Mouse (Mus musculus): Measurements from ENCODE around the gene Ermap. TPM values are rescaled to one million over a fixed set of nuclear protein-coding genes. Genes with fewer than 3 reads are reported as not detected.
A peak's percentile ranks its signal among the peaks of the same experiment; 100 is the strongest.

Ermap gene
- polyA plus RNA-seq, 1 experiment from 2014 or later = 11.1 TPM

DNA sequence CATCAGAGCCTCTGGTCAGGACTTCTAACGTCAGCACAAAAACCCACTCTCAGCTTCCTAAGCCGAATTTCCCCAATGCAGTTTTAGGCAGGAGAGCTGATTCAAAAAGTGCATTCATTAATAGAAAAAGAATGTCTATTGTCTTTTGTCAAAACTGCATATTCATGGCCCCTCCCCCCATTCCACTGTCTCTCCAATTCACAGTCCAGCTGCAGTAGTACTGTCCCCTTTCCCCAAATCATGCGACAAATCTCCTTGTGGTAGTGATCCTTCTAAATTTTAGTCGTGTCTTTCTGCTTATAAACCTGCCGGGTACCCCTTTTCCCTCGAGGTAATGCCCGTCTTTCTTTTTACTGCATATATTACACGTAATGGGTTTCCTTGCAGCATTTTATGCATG is 51.0 kb downstream of the Ermap start:
- Histone ChIP-seq H3K4me3 (ENCODE audit: low read depth, low read length) (no peak overlapping the region), H3K27ac (ENCODE audit: low read depth, low read length) (no peak overlapping the region), H3K27me3 (ENCODE audit: control insufficient read depth, insufficient read depth, low read length) (no peaks in the 10 kb centered on the region), H3K36me3 (ENCODE audit: control insufficient read depth, insufficient read depth, low read length) (peaks cover 18% of the 10 kb centered on the region), H3K4me1 (replicated peaks; ENCODE audit: control insufficient read depth, insufficient read depth, low read length) (no peaks in the 10 kb centered on the region), H3K9me3 (ENCODE audit: control insufficient read depth, low read length) (no peaks in the 10 kb centered on the region), H3K4me2 (replicated peaks; ENCODE audit: low read depth, low read length) (peak overlapping the region; percentile 23), H3K9ac (ENCODE audit: low read depth, low read length) (no peak overlapping the region)
- ATAC-seq (ENCODE audit: low FRiP score) (no peak), DNase-seq (ENCODE audit: low spot score) (no peak)
- WGBS = 61% methylated on average over 8 of the region's 8 CpGs

GRCm38 (mm10) chr4:119138171-119138570 is 51.6 kb downstream of the Ermap start:
- no peak overlapping the region; the same call in 1 of the 2 replicates for H3K9ac ChIP-seq (ENCODE audit: low read depth, low read length)

GRCm38 (mm10) chr4:119137313-119137712 is 52.5 kb downstream of the Ermap start:
- H3K4me2 ChIP-seq (replicated peaks; ENCODE audit: low read depth, low read length) = no peak overlapping the region
- H3K27me3 ChIP-seq (ENCODE audit: control insufficient read depth, insufficient read depth, low read length) = no peaks in the 10 kb centered on the region
- no peaks in the 10 kb centered on the region for H3K4me1 ChIP-seq (replicated peaks; ENCODE audit: control insufficient read depth, insufficient read depth, low read length)
- H3K4me3 ChIP-seq (ENCODE audit: low read depth, low read length) = no peak overlapping the region
- 68% methylated on average over 8 of the region's 8 CpGs for WGBS
- H3K9me3 ChIP-seq (ENCODE audit: control insufficient read depth, low read length) = no peaks in the 10 kb centered on the region
- H3K27ac ChIP-seq (ENCODE audit: low read depth, low read length) = no peak overlapping the region; the same call in 1 of the 2 replicates
- peaks cover 18% of the 10 kb centered on the region for H3K36me3 ChIP-seq (ENCODE audit: control insufficient read depth, insufficient read depth, low read length)
- DNase-seq (ENCODE audit: low spot score) (no peak), ATAC-seq (ENCODE audit: low FRiP score) (no peak)
- H3K9ac ChIP-seq (ENCODE audit: low read depth, low read length) = no peak overlapping the region

More at GRCm38 (mm10) chr4:119138171-119138570, 51.6 kb downstream of the Ermap start:
- Histone ChIP-seq H3K9me3 (ENCODE audit: control insufficient read depth, low read length) (no peaks in the 10 kb centered on the region), H3K27me3 (ENCODE audit: control insufficient read depth, insufficient read depth, low read length) (no peaks in the 10 kb centered on the region), H3K36me3 (ENCODE audit: control insufficient read depth, insufficient read depth, low read length) (peaks cover 18% of the 10 kb centered on the region), H3K4me2 (replicated peaks; ENCODE audit: low read depth, low read length) (peak overlapping the region; percentile 23), H3K27ac (ENCODE audit: low read depth, low read length) (no peak overlapping the region), H3K4me1 (replicated peaks; ENCODE audit: control insufficient read depth, insufficient read depth, low read length) (no peaks in the 10 kb centered on the region), H3K4me3 (ENCODE audit: low read depth, low read length) (no peak overlapping the region)
- peak; percentile 79 for ATAC-seq (ENCODE audit: low FRiP score)
- DNase-seq (ENCODE audit: low spot score) = peak; percentile 81
- 10% methylated on average over 18 of the region's 18 CpGs for WGBS

DNA sequence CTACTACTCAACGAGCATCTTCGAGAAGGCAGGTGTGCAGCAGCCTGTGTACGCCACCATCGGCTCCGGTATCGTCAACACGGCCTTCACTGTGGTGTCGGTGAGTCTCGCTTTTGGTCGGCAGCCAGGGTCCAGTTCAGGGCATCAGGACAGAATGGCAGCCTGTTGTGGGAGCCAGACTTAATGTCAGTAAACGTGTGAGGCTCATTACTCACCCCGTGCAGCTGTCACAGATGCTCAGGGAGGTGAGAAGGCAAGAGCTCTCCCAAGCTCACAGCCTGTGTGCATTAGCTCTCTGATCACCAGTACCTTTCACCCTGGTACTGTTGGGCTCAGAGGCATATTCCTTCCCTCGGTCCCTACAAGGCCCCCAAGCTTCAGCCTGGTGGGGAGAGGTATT is 56.0 kb downstream of the Ermap start:
- ATAC-seq (ENCODE audit: low FRiP score) (no peak), DNase-seq (ENCODE audit: low spot score) (no peak)
- 91% methylated on average over 13 of the region's 13 CpGs for WGBS
- Histone ChIP-seq H3K4me2 (replicated peaks; ENCODE audit: low read depth, low read length) (no peak overlapping the region), H3K4me3 (ENCODE audit: low read depth, low read length) (no peak overlapping the region), H3K27ac (ENCODE audit: low read depth, low read length) (no peak overlapping the region), H3K9ac (ENCODE audit: low read depth, low read length) (no peak overlapping the region), H3K27me3 (ENCODE audit: control insufficient read depth, insufficient read depth, low read length) (no peaks in the 10 kb centered on the region), H3K36me3 (ENCODE audit: control insufficient read depth, insufficient read depth, low read length) (peaks cover 18% of the 10 kb centered on the region), H3K9me3 (ENCODE audit: control insufficient read depth, low read length) (no peaks in the 10 kb centered on the region), H3K4me1 (replicated peaks; ENCODE audit: control insufficient read depth, insufficient read depth, low read length) (no peaks in the 10 kb centered on the region)

DNA sequence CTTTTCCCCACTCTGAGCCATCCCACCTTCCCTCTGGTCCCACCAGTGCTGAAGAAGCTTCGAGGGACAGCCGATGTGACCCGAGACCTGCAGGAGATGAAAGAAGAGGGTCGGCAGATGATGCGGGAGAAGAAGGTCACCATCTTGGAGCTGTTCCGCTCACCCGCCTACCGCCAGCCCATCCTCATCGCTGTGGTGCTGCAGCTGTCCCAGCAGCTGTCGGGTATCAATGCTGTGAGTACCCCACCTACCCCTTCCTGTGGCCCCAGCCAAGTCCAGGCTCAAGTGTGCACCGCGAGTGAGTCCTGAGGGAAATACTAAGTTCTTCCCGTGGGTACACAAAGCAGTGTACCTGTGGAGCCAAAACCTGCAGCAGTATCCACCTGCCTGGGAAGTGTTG is 56.5 kb downstream of the Ermap start:
- H3K9me3 ChIP-seq (ENCODE audit: control insufficient read depth, low read length) = no peaks in the 10 kb centered on the region
- no peak for ATAC-seq (ENCODE audit: low FRiP score)
- H3K4me2 ChIP-seq (replicated peaks; ENCODE audit: low read depth, low read length) = no peak overlapping the region
- no peaks in the 10 kb centered on the region for H3K4me1 ChIP-seq (replicated peaks; ENCODE audit: control insufficient read depth, insufficient read depth, low read length)
- H3K27me3 ChIP-seq (ENCODE audit: control insufficient read depth, insufficient read depth, low read length) = no peaks in the 10 kb centered on the region
- no peak overlapping the region for H3K9ac ChIP-seq (ENCODE audit: low read depth, low read length)
- WGBS = 92% methylated on average over 13 of the region's 13 CpGs
- H3K36me3 ChIP-seq (ENCODE audit: control insufficient read depth, insufficient read depth, low read length) = peaks cover 18% of the 10 kb centered on the region
- H3K27ac ChIP-seq (ENCODE audit: low read depth, low read length) = no peak overlapping the region
- no peak for DNase-seq (ENCODE audit: low spot score)
- H3K4me3 ChIP-seq (ENCODE audit: low read depth, low read length) = no peak overlapping the region

DNA sequence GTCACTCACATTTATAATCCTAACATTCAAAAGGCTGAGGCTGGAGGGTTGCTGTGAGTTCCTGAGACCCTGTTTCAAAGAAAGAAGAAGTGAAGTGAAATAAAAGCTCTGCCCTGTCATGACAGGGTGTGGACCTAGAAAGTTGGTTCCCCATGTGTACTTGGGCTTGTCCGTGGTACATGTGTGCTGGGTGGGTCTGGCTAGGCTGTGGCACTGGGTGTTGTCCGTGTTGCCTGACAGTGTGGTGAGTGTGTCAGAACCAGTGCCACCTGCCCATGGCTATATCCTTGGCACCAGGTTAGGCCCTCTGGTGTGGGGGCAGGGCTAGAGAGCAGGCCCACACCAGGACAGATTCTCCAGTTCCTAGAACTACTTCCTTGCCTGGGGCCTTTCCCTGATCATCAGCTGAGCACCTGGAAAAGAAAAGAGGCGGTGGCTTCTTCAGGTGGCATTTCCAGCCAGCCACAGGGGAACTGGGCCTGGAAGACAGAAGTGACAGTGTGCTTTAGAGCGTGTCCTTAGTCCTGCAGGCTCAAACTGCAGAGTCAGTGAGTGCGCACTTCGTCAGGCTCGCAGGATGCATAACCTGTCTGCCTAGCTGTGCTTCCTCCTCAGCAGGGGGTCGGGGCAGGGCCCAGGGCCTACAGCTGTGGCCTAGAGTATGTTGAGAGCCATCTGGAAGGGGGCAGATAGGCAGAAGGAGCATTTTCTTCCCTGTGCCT is 58.5 kb downstream of the Ermap start:
- no peaks in the 10 kb centered on the region for H3K9me3 ChIP-seq (ENCODE audit: control insufficient read depth, low read length)
- whole genome bisulfite sequencing = 83% methylated on average over 8 of the region's 8 CpGs
- no peak for ATAC-seq (ENCODE audit: low FRiP score)
- peaks cover 15% of the 10 kb centered on the region for H3K36me3 ChIP-seq (ENCODE audit: control insufficient read depth, insufficient read depth, low read length)
- H3K4me1 ChIP-seq (replicated peaks; ENCODE audit: control insufficient read depth, insufficient read depth, low read length) = no peaks in the 10 kb centered on the region; the same call in 1 of the 2 replicates
- H3K4me3 ChIP-seq (ENCODE audit: low read depth, low read length) = no peak overlapping the region
- H3K4me2 ChIP-seq (replicated peaks; ENCODE audit: low read depth, low read length) = no peak overlapping the region
- no peaks in the 10 kb centered on the region for H3K27me3 ChIP-seq (ENCODE audit: control insufficient read depth, insufficient read depth, low read length)
- DNase-seq (ENCODE audit: low spot score) = no peak
- H3K9ac ChIP-seq (ENCODE audit: low read depth, low read length) = no peak overlapping the region
- no peak overlapping the region for H3K27ac ChIP-seq (ENCODE audit: low read depth, low read length)

- Histone ChIP-seq H3K27ac (ENCODE audit: low read depth, low read length) (no peak overlapping the region), H3K4me2 (replicated peaks; ENCODE audit: low read depth, low read length) (no peak overlapping the region), H3K27me3 (ENCODE audit: control insufficient read depth, insufficient read depth, low read length) (no peaks in the 10 kb centered on the region), H3K9me3 (ENCODE audit: control insufficient read depth, low read length) (no peaks in the 10 kb centered on the region), H3K9ac (ENCODE audit: low read depth, low read length) (no peak overlapping the region), H3K4me1 (replicated peaks; ENCODE audit: control insufficient read depth, insufficient read depth, low read length) (no peaks in the 10 kb centered on the region; the same call in 1 of the 2 replicates), H3K4me3 (ENCODE audit: low read depth, low read length) (no peak overlapping the region), H3K36me3 (ENCODE audit: control insufficient read depth, insufficient read depth, low read length) (peaks cover 3% of the 10 kb centered on the region)
- no peak for DNase-seq (ENCODE audit: low spot score)
- WGBS = 96% methylated on average over 1 of the region's 1 CpGs
- no peak for ATAC-seq (ENCODE audit: low FRiP score)
Measured at GRCm38 (mm10) chr4:119129096-119129495, 60.7 kb downstream of the Ermap start.

GRCm38 (mm10) chr4:119128547-119128946 is 61.3 kb downstream of the Ermap start:
- Histone ChIP-seq H3K27me3 (ENCODE audit: control insufficient read depth, insufficient read depth, low read length) (no peaks in the 10 kb centered on the region), H3K9me3 (ENCODE audit: control insufficient read depth, low read length) (no peaks in the 10 kb centered on the region), H3K27ac (ENCODE audit: low read depth, low read length) (no peak overlapping the region), H3K4me1 (replicated peaks; ENCODE audit: control insufficient read depth, insufficient read depth, low read length) (no peaks in the 10 kb centered on the region; the same call in 1 of the 2 replicates), H3K4me2 (replicated peaks; ENCODE audit: low read depth, low read length) (no peak overlapping the region), H3K9ac (ENCODE audit: low read depth, low read length) (no peak overlapping the region), H3K4me3 (ENCODE audit: low read depth, low read length) (no peak overlapping the region), H3K36me3 (ENCODE audit: control insufficient read depth, insufficient read depth, low read length) (peaks cover 3% of the 10 kb centered on the region)
- WGBS = 83% methylated on average over 7 of the region's 7 CpGs
- DNase-seq (ENCODE audit: low spot score) = no peak
- no peak for ATAC-seq (ENCODE audit: low FRiP score)

DNA sequence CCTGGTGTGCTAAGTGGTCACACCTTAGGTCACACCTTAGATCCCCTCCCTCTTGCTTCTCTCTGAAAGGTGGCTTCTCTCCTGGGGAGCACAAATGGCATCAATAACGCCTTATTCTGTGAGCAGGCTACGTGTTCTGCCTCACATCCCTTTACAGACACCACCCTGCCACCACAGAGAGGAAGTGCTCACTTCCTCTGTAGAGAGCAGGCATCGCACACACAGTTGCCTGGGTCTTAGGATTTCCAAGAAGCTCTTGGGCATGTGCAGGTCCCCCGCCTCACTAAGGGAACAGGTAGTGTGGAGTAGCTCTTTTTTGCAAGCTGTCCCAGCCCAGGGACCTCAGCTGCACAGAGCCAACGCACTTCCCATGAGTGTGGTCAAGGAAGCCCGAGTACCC is 62.6 kb downstream of the Ermap start:
- Histone ChIP-seq H3K4me2 (replicated peaks; ENCODE audit: low read depth, low read length) (no peak overlapping the region), H3K4me1 (replicated peaks; ENCODE audit: control insufficient read depth, insufficient read depth, low read length) (no peaks in the 10 kb centered on the region; the same call in 1 of the 2 replicates), H3K27ac (ENCODE audit: low read depth, low read length) (no peak overlapping the region), H3K4me3 (ENCODE audit: low read depth, low read length) (no peak overlapping the region), H3K9me3 (ENCODE audit: control insufficient read depth, low read length) (no peaks in the 10 kb centered on the region), H3K9ac (ENCODE audit: low read depth, low read length) (no peak overlapping the region), H3K36me3 (ENCODE audit: control insufficient read depth, insufficient read depth, low read length) (0 out of 2 replicates have a peak, but pooled peaks cover 3% of the 10 kb centered on the region), H3K27me3 (ENCODE audit: control insufficient read depth, insufficient read depth, low read length) (no peaks in the 10 kb centered on the region)
- ATAC-seq (ENCODE audit: low FRiP score) (no peak), DNase-seq (ENCODE audit: low spot score) (no peak)
- 79% methylated on average over 6 of the region's 6 CpGs for WGBS

All from hindbrain, embryonic 11.5 days (tissue).